Mouse (Mus musculus) cerebellum, postnatal 14 days (tissue): ENCODE measurements around the gene Pitpnm2.

ENCODE experiments used
- DNase-seq, 2 experiments: peaks; one replicate each; pipeline ENCODE4 v3.0.0; 2021; ENCODE audit warnings: mixed read lengths in 2 of 2

Gene Pitpnm2

GRCm38 (mm10) chr5:124115990-124116845, 133.3 kb downstream of the Pitpnm2 start, which contains the start of gene Arl6ip4:
Gene Arl6ip4 (plus strand): TSS chr5:124116089.
- peak; percentile 91 to 94 for DNase-seq

- DNase-seq, result no peak
These were observed 134.0 kb downstream of the Pitpnm2 start for GRCm38 (mm10) chr5:124115531-124115930.

- no peak for DNase-seq
These were observed 135.1 kb downstream of the Pitpnm2 start for GRCm38 (mm10) chr5:124114276-124115025.

- peak; percentile 75 to 79 for DNase-seq
These were observed 136.5 kb downstream of the Pitpnm2 start for GRCm38 (mm10) chr5:124113030-124113429.

GRCm38 (mm10) chr5:124112531-124112930, 137.0 kb downstream of the Pitpnm2 start:
- DNase-seq, result peak in 1 of 2 experiments; percentile 68

GRCm38 (mm10) chr5:124111742-124112497, 137.6 kb downstream of the Pitpnm2 start, which contains the start of gene Ogfod2:
Gene Ogfod2 (plus strand): TSS chr5:124112297.
- DNase-seq, result peak; percentile 98 to 99

- DNase-seq, result peak; percentile 62 to 78
These were observed 138.4 kb downstream of the Pitpnm2 start for GRCm38 (mm10) chr5:124111077-124111741.

GRCm38 (mm10) chr5:124103552-124103951, 146.0 kb downstream of the Pitpnm2 start:
- no peak for DNase-seq

GRCm38 (mm10) chr5:124103020-124103419, 146.5 kb downstream of the Pitpnm2 start:
- no peak for DNase-seq

- no peak for DNase-seq
These were observed 147.2 kb downstream of the Pitpnm2 start for GRCm38 (mm10) chr5:124102326-124102725.

- no peak for DNase-seq
These were observed 149.2 kb downstream of the Pitpnm2 start for GRCm38 (mm10) chr5:124100128-124101044.

GRCm38 (mm10) chr5:124098923-124099322, 150.6 kb downstream of the Pitpnm2 start:
- DNase-seq, result no peak

- DNase-seq, result peak; percentile 94 to 95
These were observed 153.8 kb downstream of the Pitpnm2 start, which contains the start of gene Abcb9 for GRCm38 (mm10) chr5:124095596-124096232. Gene Abcb9 (minus strand): TSS chr5:124095798.

- DNase-seq, result peak in 1 of 2 experiments; percentile 41
These were observed 154.4 kb downstream of the Pitpnm2 start for GRCm38 (mm10) chr5:124095077-124095581.

GRCm38 (mm10) chr5:124093852-124094604, 155.5 kb downstream of the Pitpnm2 start:
- no peak for DNase-seq

GRCm38 (mm10) chr5:124093120-124093794, 156.3 kb downstream of the Pitpnm2 start:
- DNase-seq, result peak; percentile 68 to 77

- no peak for DNase-seq
These were observed 157.6 kb downstream of the Pitpnm2 start for GRCm38 (mm10) chr5:124091951-124092406.

GRCm38 (mm10) chr5:124089868-124090267, 159.7 kb downstream of the Pitpnm2 start:
- DNase-seq, result peak in 1 of 2 experiments; percentile 17

- peak in 1 of 2 experiments; percentile 4 for DNase-seq
These were observed 162.7 kb downstream of the Pitpnm2 start for GRCm38 (mm10) chr5:124086876-124087275.
